ENCODE assay signal across 11 mouse cellular contexts in genomic region chr15:9463521-9464027, GRCm38 (mm10). TPM values are rescaled to one million over a fixed set of nuclear protein-coding genes. Genes with fewer than 3 reads are reported as not detected.
DNase-seq lines count a peak whose midpoint lies in the region; ATAC-seq and TF ChIP-seq lines count a peak whose summit lies in the region.
"Had no signal": no experiment of that assay in that cellular context is flagged by ENCODE, and none has a peak within 500 bp of the region (broad histone marks: within the 10 kb centered on the region; RNA-seq: fewer than 3 reads in every experiment).

No protein-coding gene starts in this region.

- H3K4me1 ChIP-seq in ES-E14 (ENCODE audit: control insufficient read depth in 2 of 2, insufficient read depth in 2 of 2, low read length in 2 of 2, poor library complexity in 1 of 2): peaks cover 1 to 3% of the 10 kb centered on the region in 2 experiments; a peak in 3 of 4 replicates
- H3K4me1 ChIP-seq in heart, embryonic 16.5 days (ENCODE audit: control insufficient read depth, insufficient read depth, low read length): peaks cover 4% of the 10 kb centered on the region; the same call in 1 of the 2 replicates

- H3K9me3 ChIP-seq in ES-E14 (ENCODE audit: control insufficient read depth, insufficient read depth, low read depth, low read length): no peaks in the 10 kb centered on the region
- H3K9me3 ChIP-seq in heart, embryonic 16.5 days (replicated peaks; ENCODE audit: control insufficient read depth, low read length): no peaks in the 10 kb centered on the region

- H3K27ac ChIP-seq in ES-E14 (ENCODE audit: insufficient read depth, low read depth, low read length, poor library complexity, severe bottlenecking): no peak overlapping the region
- H3K27ac ChIP-seq in heart, embryonic 16.5 days (ENCODE audit: low read length): peak overlapping the region; percentile 28

- peak overlapping the region; percentile 19 for H3K4me2 ChIP-seq in heart, embryonic 16.5 days (ENCODE audit: low read depth, low read length)

- no peak overlapping the region for H3K9ac ChIP-seq in ES-E14 (ENCODE audit: insufficient read depth, low read depth, low read length, poor library complexity, severe bottlenecking)
- H3K9ac ChIP-seq in heart, embryonic 16.5 days (ENCODE audit: low read length): no peak overlapping the region

- DNase-seq in heart, adult 8-10 months (ENCODE audit: low spot score): peak; percentile 1
- DNase-seq in heart, postnatal 36 days: no peak
- DNase-seq in ES-E14 (ENCODE audit: low read depth, low spot score): peak; percentile 19
- no peak for DNase-seq in testis, postnatal 10 days (ENCODE audit: low spot score)
- DNase-seq in layer of hippocampus, postnatal 25 days (ENCODE audit: extremely low spot score in 1 of 2, low spot score in 1 of 2): no peak
- no peak for DNase-seq in cerebellum, postnatal 10 days
- DNase-seq: cerebellum, postnatal 25 days had no signal

- no peaks in the 10 kb centered on the region for H3K36me3 ChIP-seq in ES-E14 (ENCODE audit: control insufficient read depth, insufficient read depth, low read length, poor library complexity, severe bottlenecking)
- H3K36me3 ChIP-seq in heart, embryonic 16.5 days (ENCODE audit: control insufficient read depth, insufficient read depth): no peaks in the 10 kb centered on the region

- intact Hi-C loops in heart, postnatal 36 days (cut with DNase I): no loop called here

- no peaks in the 10 kb centered on the region for H3K27me3 ChIP-seq in heart, embryonic 16.5 days (ENCODE audit: control insufficient read depth, insufficient read depth, low read length)

- in situ Hi-C loops in ES-E14 (cut with MboI; ENCODE audit: low sequenced_read_pairs in 2 of 2, unreplicated experiment in 2 of 2): loop anchor here in 1 of 2 experiments (25.0 kb wide), 1 partner anchor 849 kb away; no protein-coding TSS in a partner anchor

- no peak overlapping the region for H3K4me3 ChIP-seq in ES-E14 (ENCODE audit: insufficient read depth in 1 of 2, low read depth in 1 of 2, low read length in 2 of 2, poor library complexity in 1 of 2, severe bottlenecking in 1 of 2)
- no peak overlapping the region for H3K4me3 ChIP-seq in heart, embryonic 16.5 days (ENCODE audit: low read length)
- H3K4me3 ChIP-seq: myocyte had no signal

- WGBS in heart, embryonic 16.5 days: 24% methylated on average over 7 of the region's 7 CpGs

- ATAC-seq in heart, embryonic 16.5 days (replicated peaks; ENCODE audit: extremely low read depth, insufficient read depth, low FRiP score): peak; percentile 60
- ATAC-seq in neutrophil, adult 5-6 weeks (ENCODE audit: extremely low read depth, insufficient number of reproducible peaks, low FRiP score, poor library complexity, severe bottlenecking): peak; percentile 52; the same call in 1 of the 2 replicates

TF ChIP-seq in ES-E14, 5 proteins besides CTCF, POLR2A, EP300 and RAD21:
- TF ChIP-seq HCFC1 (IDR thresholded peaks at IDR 0.05; ENCODE audit: borderline replicate concordance, insufficient read depth, low read length) (no peak), ZC3H11A (IDR thresholded peaks at IDR 0.05; ENCODE audit: borderline replicate concordance, low read depth, low read length) (no peak), CHD2 (IDR thresholded peaks at IDR 0.05; ENCODE audit: low read depth, low read length) (no peak)
TF ChIP-seq in ES-E14: peak in this region for 0.

RNA-seq across cellular contexts. Expression of gene Capsl, which starts 27.7 kb away (rescaled TPM):
- not detected for total RNA-seq in heart, adult 8-10 months (2022)
- total RNA-seq in heart, postnatal 36 days (2021): not detected
- 9.1 and 10.6 TPM in 2 replicates for total RNA-seq in ES-E14 (2012; rRNA removed)
- 1.7 and 2.1 TPM in 2 replicates for polyA plus RNA-seq in heart, embryonic 16.5 days (2015; fragmentation: Nextera tagmentation; extraction: Ambion mirVana)
- total RNA-seq in neutrophil, adult 5-6 weeks (2017): not detected in 2 replicates
- 1 to 10 TPM; 2.3 to 2.5 TPM for total RNA-seq in layer of hippocampus, postnatal 25 days (2021)
- total RNA-seq: gastrocnemius, adult 18-20 months had no signal
- polyA plus RNA-seq: myocyte had no signal

Comparison
In these comparisons a context has a peak if more than half of its experiments do, and no peak if none do; other contexts are left out.
1. DNase-seq: peak in heart, adult 8-10 months (single experiment) and ES-E14 (single experiment); none in heart, postnatal 36 days (0 of 2), testis, postnatal 10 days (single experiment), layer of hippocampus, postnatal 25 days (0 of 2) and cerebellum, postnatal 10 days (0 of 2).